Mouse (Mus musculus) kidney, postnatal 36 days (tissue): ENCODE measurements at regions not wholly inside any gene's neighbourhood (a gene's known extent, or its start where the extent isn't known, plus 50 kb on each side); places are given as distances from the start of the nearest gene placed in this dataset.

ENCODE experiments used
- DNase-seq, 2 experiments: peaks; one replicate each; pipeline ENCODE4 v3.0.0; 2021 to 2022; ENCODE audit warnings: mixed read lengths in 2 of 2

- no peak for DNase-seq
These were observed 410.3 kb upstream of the Kdm8 start for GRCm38 (mm10) chr7:125034196-125034595.

GRCm38 (mm10) chr7:125036098-125036991 lies 408.1 kb upstream of the Kdm8 start:
- no peak for DNase-seq

GRCm38 (mm10) chr7:125038840-125039239 lies 405.6 kb upstream of the Kdm8 start:
- peak in 1 of 2 experiments; percentile 21 for DNase-seq

GRCm38 (mm10) chr7:125055951-125056625 lies 388.4 kb upstream of the Kdm8 start:
- DNase-seq = no peak

DNA sequence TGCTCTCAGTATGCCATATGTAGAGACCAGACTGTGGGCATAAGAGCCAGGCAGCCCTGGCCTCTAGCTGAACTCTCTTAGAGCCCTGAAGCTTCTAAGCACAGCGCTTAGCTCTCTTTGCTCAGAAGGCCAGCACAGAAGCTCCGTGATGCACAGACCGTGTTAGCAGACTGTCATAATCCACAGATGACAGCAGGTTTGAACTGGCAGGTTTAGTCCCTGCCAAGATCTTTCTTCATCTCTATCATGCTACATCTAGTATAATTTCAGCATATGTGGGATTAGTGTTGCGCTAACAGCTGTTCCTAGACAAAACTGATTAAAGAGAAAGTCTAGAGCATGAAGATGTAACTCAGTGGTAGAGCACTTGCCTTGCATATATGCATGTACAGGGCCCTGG lies 342.0 kb upstream of the Kdm8 start:
- no peak for DNase-seq

DNA sequence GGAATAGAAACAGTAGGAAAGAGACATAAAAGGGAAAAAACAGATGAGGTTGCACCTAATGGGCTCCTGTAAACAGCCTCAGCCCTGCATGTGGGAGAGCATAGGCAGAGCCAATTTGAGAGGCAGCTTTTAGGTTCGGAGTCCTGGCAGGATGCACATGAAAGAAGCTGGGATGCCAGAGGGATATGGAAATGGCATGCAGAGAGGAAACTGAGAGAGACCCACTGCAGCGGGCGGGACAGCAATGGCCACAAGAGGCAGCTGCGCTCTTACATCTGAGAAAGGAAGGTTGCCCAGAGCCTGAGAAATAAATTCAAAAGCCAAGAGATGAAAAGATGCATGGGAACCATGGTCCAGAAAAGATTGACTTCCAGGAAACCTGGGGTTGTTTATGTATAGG lies 340.5 kb upstream of the Kdm8 start:
- no peak for DNase-seq

DNA sequence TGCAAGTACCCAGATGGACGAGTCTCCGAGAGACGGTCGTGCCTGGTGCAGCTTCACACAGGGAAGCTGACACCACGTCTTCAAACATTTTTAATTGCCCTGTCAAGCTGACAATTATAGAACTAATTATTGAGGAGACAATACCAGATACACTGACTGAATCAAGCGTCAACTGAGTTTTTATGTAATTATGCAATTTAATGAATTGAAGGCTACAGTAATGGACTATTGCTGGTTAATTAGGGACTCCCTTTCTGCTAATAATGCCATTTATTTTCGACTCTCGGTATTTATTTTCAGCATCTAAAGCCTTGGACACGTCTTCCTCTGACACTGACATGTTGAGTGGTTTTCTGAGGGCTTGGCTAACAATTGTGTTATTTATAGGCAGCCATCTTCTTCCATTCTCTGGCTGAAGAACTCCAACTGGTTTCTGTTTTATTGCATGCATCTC lies 331.6 kb upstream of the Kdm8 start:
- no peak for DNase-seq

DNA sequence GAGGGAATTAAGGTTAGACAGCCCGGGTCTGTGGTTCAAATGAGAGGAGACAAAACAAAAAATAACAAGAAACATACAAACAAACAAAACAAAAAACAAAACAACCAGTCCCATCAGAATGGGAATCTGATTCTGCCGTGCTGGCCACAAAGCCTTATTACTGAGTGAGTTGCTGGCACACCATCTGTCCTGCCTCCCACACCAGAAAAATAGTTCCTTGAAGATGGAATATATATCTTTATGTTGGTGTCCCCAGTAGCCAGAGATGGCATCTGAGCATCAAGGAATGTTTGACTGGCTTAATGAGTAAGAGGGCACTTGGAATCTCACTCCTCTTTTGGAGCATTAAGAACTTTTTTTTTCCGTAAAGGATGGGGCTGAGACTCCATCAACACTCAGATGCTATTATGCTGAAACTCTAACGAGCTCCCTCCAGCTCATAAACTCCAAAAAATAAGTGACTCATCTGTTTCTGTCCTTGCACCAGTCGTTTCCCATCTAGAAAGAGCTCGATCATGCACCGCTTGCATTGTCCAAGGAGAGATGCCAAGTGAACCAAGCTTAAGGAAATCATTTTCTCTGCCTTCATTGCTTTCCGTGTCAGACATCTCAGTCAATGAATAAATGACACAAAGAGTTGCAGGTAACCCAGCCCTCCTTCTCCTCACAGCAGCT lies 329.0 kb upstream of the Kdm8 start:
- DNase-seq = no peak

GRCm38 (mm10) chr7:125117173-125117572 lies 327.3 kb upstream of the Kdm8 start:
- DNase-seq = no peak

GRCm38 (mm10) chr7:125129187-125129586 lies 315.3 kb upstream of the Kdm8 start:
- no peak for DNase-seq

GRCm38 (mm10) chr7:125131968-125132367 lies 312.5 kb upstream of the Kdm8 start:
- no peak for DNase-seq

DNA sequence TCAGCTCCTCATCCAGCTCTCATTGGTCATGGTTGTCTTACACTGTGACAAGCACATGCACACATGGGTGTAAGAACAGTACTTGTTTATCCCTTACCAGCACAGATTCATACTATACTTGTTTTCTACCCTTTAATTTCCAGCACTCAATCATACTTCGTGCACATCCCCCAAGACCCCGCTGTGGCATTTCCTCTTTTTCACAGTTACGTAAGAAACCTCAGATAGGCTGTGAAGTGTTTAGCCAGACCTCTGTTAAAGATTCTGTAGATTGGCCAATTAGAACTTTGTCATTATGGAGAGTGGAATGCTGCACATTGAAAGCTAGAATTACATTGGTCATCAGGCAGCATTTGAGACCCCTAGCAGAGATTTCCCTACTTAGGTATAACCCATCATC lies 305.9 kb upstream of the Kdm8 start:
- no peak for DNase-seq

GRCm38 (mm10) chr7:125139196-125139595 lies 305.3 kb upstream of the Kdm8 start:
- no peak for DNase-seq

DNA sequence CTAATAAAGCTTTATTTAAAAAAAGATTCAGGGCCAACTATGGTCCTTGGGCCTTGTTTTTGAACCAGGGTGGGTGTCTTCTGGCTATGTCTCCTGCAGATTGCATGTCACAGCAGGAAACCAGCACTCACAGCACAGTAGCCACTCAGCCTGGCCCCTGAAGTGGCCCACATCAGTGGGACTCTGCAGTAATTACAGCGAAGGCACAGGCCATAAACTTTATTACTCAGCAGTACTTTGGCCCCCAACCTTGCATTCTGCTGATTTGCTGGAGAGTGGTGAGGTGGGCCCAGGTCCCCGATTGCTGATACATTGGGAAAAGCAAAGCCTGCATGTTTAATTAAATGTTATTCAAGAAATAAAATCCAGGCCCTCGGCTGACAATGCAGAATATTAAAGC lies 303.6 kb upstream of the Kdm8 start:
- DNase-seq = no peak

GRCm38 (mm10) chr7:125141864-125142263 lies 302.6 kb upstream of the Kdm8 start:
- no peak for DNase-seq

- DNase-seq = no peak
These were observed 298.5 kb upstream of the Kdm8 start for GRCm38 (mm10) chr7:125146025-125146424.

GRCm38 (mm10) chr7:125149151-125149550 lies 295.3 kb upstream of the Kdm8 start:
- DNase-seq = no peak

- peak; percentile 7 to 20 for DNase-seq
These were observed 294.7 kb upstream of the Kdm8 start for GRCm38 (mm10) chr7:125149740-125150139.

- no peak for DNase-seq
These were observed 292.2 kb upstream of the Kdm8 start for GRCm38 (mm10) chr7:125152281-125152680.

DNA sequence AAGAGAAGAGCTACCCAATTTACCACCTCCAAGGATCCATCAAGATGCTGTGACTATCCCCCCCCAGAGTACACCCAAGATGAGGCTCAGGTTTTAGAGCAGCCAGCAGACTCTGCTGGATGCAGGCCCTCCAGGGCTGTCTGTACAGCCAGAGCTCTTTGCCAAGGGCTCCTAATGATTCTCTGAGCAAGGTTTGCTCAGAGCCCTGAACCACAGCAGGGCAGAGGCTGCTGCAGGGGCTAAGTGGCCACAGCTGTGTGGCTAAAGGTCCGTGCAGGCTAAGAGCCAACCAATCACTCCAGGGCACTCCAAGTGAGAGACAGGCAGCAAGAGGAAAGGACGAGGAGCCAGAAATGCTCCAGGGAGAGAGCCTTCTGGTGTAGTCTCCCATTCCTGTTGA lies 289.2 kb upstream of the Kdm8 start:
- no peak for DNase-seq

- no peak for DNase-seq
These were observed 277.6 kb upstream of the Kdm8 start for GRCm38 (mm10) chr7:125166881-125167351.

GRCm38 (mm10) chr7:125167666-125168065 lies 276.8 kb upstream of the Kdm8 start:
- no peak for DNase-seq

GRCm38 (mm10) chr7:125181548-125181947 lies 262.9 kb upstream of the Kdm8 start:
- DNase-seq = peak in 1 of 2 experiments; percentile 21
